Mouse (Mus musculus) G1E (cell line): ENCODE measurements around the gene Nbeal1.

Source experiments
- CTCF ChIP-seq: IDR thresholded peaks from 2 replicates; pipeline ENCODE4 v1.5.1; 2012; ENCODE audit warnings: low read depth, low read length, inconsistent platforms, mixed read lengths
- GATA1 ChIP-seq: IDR thresholded peaks from 2 replicates; pipeline ENCODE4 v1.6.1; 2012; ENCODE audit warnings: borderline replicate concordance, low read length, inconsistent platforms, mixed read lengths
- GATA2 ChIP-seq: IDR thresholded peaks from 2 replicates; pipeline ENCODE4 v1.6.1; 2012; ENCODE audit warnings: low read depth, low read length, inconsistent platforms, borderline replicate concordance
- POLR2AphosphoS5 ChIP-seq: IDR thresholded peaks from 2 replicates; pipeline ENCODE4 v1.6.1; 2012; ENCODE audit warnings: low read depth, low read length, inconsistent platforms; ENCODE audit not compliant: insufficient replicate concordance
- TAL1 ChIP-seq: conservative IDR thresholded peaks from 2 replicates; pipeline ENCODE4 v1.6.1; 2012; ENCODE audit warnings: low read depth, low read length, inconsistent platforms, mixed read lengths

DNA sequence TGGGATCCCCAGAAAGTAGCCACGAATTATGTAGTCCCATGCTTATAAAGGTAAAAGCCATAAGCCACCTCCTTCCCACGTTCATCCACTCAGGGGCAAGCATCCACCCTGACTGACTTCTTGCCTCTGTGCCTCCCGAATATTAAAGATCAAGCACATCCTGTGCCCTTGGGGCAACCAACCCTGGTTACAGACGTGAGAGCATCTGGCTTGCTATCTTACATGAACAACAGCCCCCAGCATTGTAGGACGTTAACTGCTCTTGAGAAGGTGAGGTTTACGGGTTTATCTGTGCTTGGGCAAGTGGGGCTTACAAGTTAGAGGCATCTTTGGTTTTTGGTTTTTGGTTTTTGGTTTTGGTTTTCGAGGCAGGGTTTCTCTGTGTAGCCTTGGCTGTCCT, 23.7 kb upstream of the Nbeal1 start:
- TF ChIP-seq GATA1 (no peak), CTCF (no peak), GATA2 (no peak), TAL1 (no peak), POLR2AphosphoS5 (no peak)
